Mouse (Mus musculus) embryonic facial prominence, embryonic 11.5 days (tissue): Measurements from ENCODE around the gene Slc25a24. TPM values are rescaled to one million over a fixed set of nuclear protein-coding genes. Genes with fewer than 3 reads are reported as not detected.
A peak's percentile ranks its signal among the peaks of the same experiment; 100 is the strongest.

Experiments
- ATAC-seq: fragments of 200-750 bp; cut with Nextera tagmentation; replicated peaks from 2 replicates; pipeline ENCODE4 v1.8.0; 2017; ENCODE audit warnings: low read depth; ENCODE audit not compliant: insufficient number of reproducible peaks, low FRiP score, low TSS enrichment
- DNase-seq: peaks from one replicate; pipeline ENCODE4 v3.0.0-alpha.2; 2015; ENCODE audit warnings: low spot score
- H3K27ac ChIP-seq: fragments of 300-500 bp; sonication (generic); replicated peaks from 2 replicates; pipeline ENCODE4 v1.5.1; 2014; ENCODE audit warnings: mild to moderate bottlenecking, low read depth, low read length, control low read depth
- H3K27me3 ChIP-seq: fragments of 300-500 bp; sonication (generic); 2 replicates; pipeline ENCODE4 v1.6.1; 2014; ENCODE audit warnings: mild to moderate bottlenecking, low read length, moderate library complexity, mixed read lengths; ENCODE audit not compliant: control insufficient read depth, insufficient read depth
- H3K36me3 ChIP-seq: fragments of 300-500 bp; sonication (generic); replicated peaks from 2 replicates; pipeline ENCODE4 v1.6.1; 2014; ENCODE audit warnings: low read depth, mild to moderate bottlenecking, low read length, moderate library complexity, mixed read lengths; ENCODE audit not compliant: control insufficient read depth, insufficient read depth
- H3K4me1 ChIP-seq: fragments of 300-500 bp; sonication (generic); 2 replicates; pipeline ENCODE4 v1.6.1; 2014; ENCODE audit warnings: low read length, mixed read lengths; ENCODE audit not compliant: control insufficient read depth, insufficient read depth
- H3K4me2 ChIP-seq: fragments of 300-500 bp; sonication (generic); 2 replicates; pipeline ENCODE4 v1.6.1; 2014; ENCODE audit warnings: low read depth, mild to moderate bottlenecking, control low read depth, low read length, moderate library complexity
- H3K4me3 ChIP-seq: fragments of 300-500 bp; sonication (generic); 2 replicates; pipeline ENCODE4 v1.5.1; 2014; ENCODE audit warnings: low read depth, low read length, control low read depth
- H3K9ac ChIP-seq: fragments of 300-500 bp; sonication (generic); replicated peaks from 2 replicates; pipeline ENCODE4 v1.6.1; 2014; ENCODE audit warnings: mild to moderate bottlenecking, control low read depth, low read length
- H3K9me3 ChIP-seq: fragments of 300-500 bp; sonication (generic); replicated peaks from 2 replicates; pipeline ENCODE4 v1.6.1; 2016; ENCODE audit warnings: mild to moderate bottlenecking, low read length, inconsistent platforms, mixed read lengths; ENCODE audit not compliant: control insufficient read depth
- WGBS: fragments of 180-500 bp; shearing (Covaris S2); extraction: QIAGEN DNeasy Blood & Tissue Kit; methylation state at CpG from one replicate; pipeline ENCODE4 v1.1.7; 2014; 5-methylcytosine and 5-hydroxymethylcytosine counted together
- polyA plus RNA-seq: library from polyadenylated mRNA; unstranded; fragments of >200 nt; fragmentation: Nextera tagmentation; extraction: Ambion mirVana; gene quantifications from 2 replicates; pipeline ENCODE4 v1.2.1, GENCODE M21; 2014

Gene Slc25a24
- 51.9 and 52.6 TPM in 2 replicates for polyA plus RNA-seq

DNA sequence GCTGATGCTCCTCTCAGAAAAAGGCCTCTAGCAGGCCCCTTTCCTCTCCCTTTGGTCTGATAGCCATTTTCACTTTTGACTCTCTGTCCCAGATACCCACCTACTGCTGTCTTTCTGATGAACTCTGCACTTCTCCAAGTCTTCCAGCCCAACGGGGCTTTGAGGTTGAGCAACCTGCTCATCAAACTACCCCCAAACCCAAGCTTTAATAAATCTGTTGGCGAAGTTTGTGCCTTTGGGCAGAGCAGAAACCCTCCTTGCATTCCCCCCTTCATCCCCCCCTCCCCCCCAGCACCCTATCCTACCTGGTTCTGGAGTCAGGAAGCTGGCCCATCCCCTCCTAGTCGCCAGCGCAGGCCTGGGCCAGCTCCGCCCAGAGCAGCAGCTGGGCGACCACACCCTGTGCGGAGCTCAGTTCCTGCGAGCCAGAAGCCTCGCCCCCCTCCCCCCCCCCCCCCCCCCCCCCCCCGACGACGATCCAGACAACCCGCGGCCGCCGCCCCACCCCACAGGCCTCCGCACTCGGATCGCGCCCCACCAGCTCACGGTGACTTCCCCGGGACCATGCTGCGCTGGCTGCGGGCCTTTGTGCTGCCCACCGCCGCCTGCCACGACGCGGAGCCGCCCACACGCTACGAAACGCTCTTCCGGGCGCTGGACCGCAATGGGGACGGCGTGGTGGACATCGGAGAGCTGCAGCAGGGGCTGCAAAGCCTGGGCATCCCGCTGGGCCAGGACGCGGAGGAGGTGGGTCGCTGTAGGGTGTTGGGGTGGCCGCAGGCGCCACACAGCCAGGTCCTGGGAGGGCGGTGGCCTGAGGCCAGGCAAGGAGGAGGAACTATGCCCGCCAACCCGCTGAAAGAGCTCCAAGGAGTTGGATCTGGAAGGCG lies at the start of gene Slc25a24:
Gene Slc25a24, plus strand, starts transcription at position 509 of the 890 bp plus-strand sequence.
- no peaks in the 10 kb centered on the region for H3K9me3 ChIP-seq
- H3K4me1 ChIP-seq: no peaks in the 10 kb centered on the region; the same call in 1 of the 2 replicates
- ATAC-seq (peak; percentile 93), DNase-seq (peak; percentile 66)
- H3K4me2 ChIP-seq: peak within 1 kb of the TSS; percentile 67
- peak within 1 kb of the TSS; percentile 93 for H3K9ac ChIP-seq
- H3K27ac ChIP-seq: peak within 1 kb of the TSS; percentile 57
- H3K36me3 ChIP-seq: no peaks in the 10 kb centered on the region
- H3K4me3 ChIP-seq: peak within 1 kb of the TSS; percentile 74
- WGBS: under 1% methylated on average over 36 of the region's 49 CpGs
- H3K27me3 ChIP-seq: no peaks in the 10 kb centered on the region

GRCm38 (mm10) chr3:109080169-109080568 lies 42.8 kb upstream of the Slc25a24 start, which contains the start of gene Slc25a54:
Gene Slc25a54 (plus strand): TSS chr3:109080469.
- Histone ChIP-seq H3K36me3 (no peaks in the 10 kb centered on the region), H3K27ac (no peak within 1 kb of the TSS), H3K9me3 (no peaks in the 10 kb centered on the region), H3K4me2 (no peak within 1 kb of the TSS), H3K9ac (no peak within 1 kb of the TSS), H3K27me3 (no peaks in the 10 kb centered on the region), H3K4me1 (no peaks in the 10 kb centered on the region), H3K4me3 (no peak within 1 kb of the TSS)
- DNase-seq (no peak), ATAC-seq (no peak)
- WGBS: 95% methylated on average over 17 of the region's 17 CpGs

GRCm38 (mm10) chr3:109084418-109084817 lies 38.5 kb upstream of the Slc25a24 start:
- Histone ChIP-seq H3K27me3 (no peaks in the 10 kb centered on the region), H3K36me3 (no peaks in the 10 kb centered on the region), H3K27ac (no peak overlapping the region), H3K4me2 (no peak overlapping the region), H3K4me3 (no peak overlapping the region), H3K9ac (no peak overlapping the region), H3K9me3 (no peaks in the 10 kb centered on the region), H3K4me1 (no peaks in the 10 kb centered on the region)
- DNase-seq (no peak), ATAC-seq (peak; percentile 56; the same call in 1 of the 2 replicates)
- WGBS: 89% methylated on average over 2 of the region's 2 CpGs

- Histone ChIP-seq H3K9me3 (no peaks in the 10 kb centered on the region), H3K4me1 (no peaks in the 10 kb centered on the region), H3K27ac (no peak overlapping the region), H3K4me2 (no peak overlapping the region), H3K4me3 (no peak overlapping the region), H3K9ac (no peak overlapping the region), H3K36me3 (no peaks in the 10 kb centered on the region), H3K27me3 (no peaks in the 10 kb centered on the region)
- DNase-seq (no peak), ATAC-seq (no peak)
- 16% methylated on average over 2 of the region's 2 CpGs for WGBS
Measured at GRCm38 (mm10) chr3:109088460-109088859, 34.5 kb upstream of the Slc25a24 start.

DNA sequence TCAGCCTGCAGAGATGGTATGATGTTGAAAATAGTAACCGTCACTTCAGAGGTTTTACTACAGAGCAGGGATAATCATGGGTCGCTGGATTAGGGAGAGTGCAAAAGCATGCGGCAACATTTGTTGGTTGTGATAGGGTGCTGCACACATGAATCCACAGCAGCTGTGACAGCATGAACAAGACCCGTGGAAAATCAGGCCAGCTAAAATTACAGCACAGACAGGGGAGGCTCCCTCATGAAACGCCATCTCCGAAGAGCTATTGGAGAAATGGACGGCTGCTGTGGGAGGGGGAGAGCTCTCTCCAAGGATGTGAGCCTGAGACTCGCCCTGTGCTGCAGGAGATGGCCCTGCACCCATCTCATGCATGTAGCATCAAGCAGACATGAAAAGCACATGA lies 18.2 kb upstream of the Slc25a24 start:
- ATAC-seq (peak; percentile 59; the same call in 1 of the 2 replicates), DNase-seq (peak; percentile 42)
- Histone ChIP-seq H3K36me3 (no peaks in the 10 kb centered on the region), H3K9me3 (no peaks in the 10 kb centered on the region), H3K27me3 (no peaks in the 10 kb centered on the region), H3K9ac (no peak overlapping the region), H3K27ac (no peak overlapping the region), H3K4me2 (no peak overlapping the region; the same call in 1 of the 2 replicates), H3K4me1 (no peaks in the 10 kb centered on the region), H3K4me3 (no peak overlapping the region)
- 43% methylated on average over 8 of the region's 8 CpGs for WGBS

- H3K36me3 ChIP-seq: no peaks in the 10 kb centered on the region
- no peak overlapping the region for H3K9ac ChIP-seq
- H3K9me3 ChIP-seq: no peaks in the 10 kb centered on the region
- no peaks in the 10 kb centered on the region for H3K4me1 ChIP-seq
- H3K4me3 ChIP-seq: no peak overlapping the region
- DNase-seq (no peak), ATAC-seq (no peak)
- no peak overlapping the region for H3K27ac ChIP-seq
- no peak overlapping the region for H3K4me2 ChIP-seq
- H3K27me3 ChIP-seq: no peaks in the 10 kb centered on the region
Measured at GRCm38 (mm10) chr3:109117136-109117535, 5.8 kb upstream of the Slc25a24 start.

DNA sequence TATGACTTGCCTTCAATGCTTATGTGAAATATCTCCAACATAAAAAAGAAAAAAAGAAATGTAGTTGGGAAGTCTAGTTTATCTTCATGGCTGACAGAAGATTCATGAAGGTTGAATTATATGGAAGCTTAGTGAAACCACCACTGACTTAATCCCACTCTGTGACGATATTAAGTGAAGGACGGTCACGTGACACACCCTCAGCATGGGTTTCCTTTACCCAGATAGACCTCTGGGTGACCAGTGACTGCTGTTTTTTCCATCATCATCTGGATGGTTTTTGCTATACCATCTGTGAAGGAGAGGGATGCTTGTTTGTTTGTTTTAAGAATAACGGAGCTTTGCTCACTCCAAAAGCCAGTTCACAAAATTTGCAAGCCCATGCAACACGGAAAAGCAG lies 3.4 kb upstream of the Slc25a24 start:
- Histone ChIP-seq H3K4me1 (no peaks in the 10 kb centered on the region; the same call in 1 of the 2 replicates), H3K9me3 (no peaks in the 10 kb centered on the region), H3K27ac (no peak overlapping the region), H3K4me2 (no peak overlapping the region), H3K4me3 (no peak overlapping the region), H3K36me3 (no peaks in the 10 kb centered on the region), H3K27me3 (no peaks in the 10 kb centered on the region), H3K9ac (no peak overlapping the region)
- no peak for ATAC-seq
- 83% methylated on average over 5 of the region's 5 CpGs for WGBS
- no peak for DNase-seq

GRCm38 (mm10) chr3:109119973-109120372 lies 3.0 kb upstream of the Slc25a24 start:
- H3K9me3 ChIP-seq: no peaks in the 10 kb centered on the region
- H3K4me1 ChIP-seq: no peaks in the 10 kb centered on the region; the same call in 1 of the 2 replicates
- no peak overlapping the region for H3K9ac ChIP-seq
- no peak overlapping the region for H3K4me3 ChIP-seq
- ATAC-seq (no peak), DNase-seq (no peak)
- H3K4me2 ChIP-seq: no peak overlapping the region
- no peaks in the 10 kb centered on the region for H3K27me3 ChIP-seq
- WGBS: 84% methylated on average over 5 of the region's 5 CpGs
- H3K27ac ChIP-seq: no peak overlapping the region
- no peaks in the 10 kb centered on the region for H3K36me3 ChIP-seq
